Mouse (Mus musculus): ENCODE measurements around the gene Ncapg2.
A peak's percentile ranks its signal among the peaks of the same experiment; 100 is the strongest.

The Ncapg2 gene

GRCm38 (mm10) chr12:116405045-116405835 is at the start of gene Ncapg2:
Ncapg2 (plus strand) TSS chr12:116405402.
- peak; percentile 89 to 98 for DNase-seq (ENCODE audit: low spot score in 2 of 2)

GRCm38 (mm10) chr12:116362091-116362490 is 43.1 kb upstream of the Ncapg2 start:
- no peak for DNase-seq (ENCODE audit: low spot score in 2 of 2)

- no peak for DNase-seq (ENCODE audit: low spot score in 2 of 2)
Measured at GRCm38 (mm10) chr12:116366900-116367299, 38.3 kb upstream of the Ncapg2 start.

GRCm38 (mm10) chr12:116367346-116367745 is 37.9 kb upstream of the Ncapg2 start:
- DNase-seq (ENCODE audit: low spot score in 2 of 2) = no peak

GRCm38 (mm10) chr12:116368857-116369256 is 36.3 kb upstream of the Ncapg2 start:
- no peak for DNase-seq (ENCODE audit: low spot score in 2 of 2)

- no peak for DNase-seq (ENCODE audit: low spot score in 2 of 2)
Measured at GRCm38 (mm10) chr12:116383101-116383500, 22.1 kb upstream of the Ncapg2 start.

- DNase-seq (ENCODE audit: low spot score in 2 of 2) = no peak
Measured at GRCm38 (mm10) chr12:116383995-116384394, 21.2 kb upstream of the Ncapg2 start.

GRCm38 (mm10) chr12:116386802-116387201 is 18.4 kb upstream of the Ncapg2 start:
- DNase-seq (ENCODE audit: low spot score in 2 of 2) = no peak

- DNase-seq (ENCODE audit: low spot score in 2 of 2) = no peak
Measured at GRCm38 (mm10) chr12:116389868-116390267, 15.3 kb upstream of the Ncapg2 start.

- no peak for DNase-seq (ENCODE audit: low spot score in 2 of 2)
Measured at GRCm38 (mm10) chr12:116394327-116394726, 10.9 kb upstream of the Ncapg2 start.

- no peak for DNase-seq (ENCODE audit: low spot score in 2 of 2)
Measured at GRCm38 (mm10) chr12:116395312-116395711, 9.9 kb upstream of the Ncapg2 start.

- DNase-seq (ENCODE audit: low spot score in 2 of 2) = no peak
Measured at GRCm38 (mm10) chr12:116396072-116396695, 9.0 kb upstream of the Ncapg2 start.

GRCm38 (mm10) chr12:116404012-116404679 is 1.1 kb upstream of the Ncapg2 start:
- no peak for DNase-seq (ENCODE audit: low spot score in 2 of 2)

- DNase-seq (ENCODE audit: low spot score in 2 of 2) = no peak
Measured at GRCm38 (mm10) chr12:116405836-116406155, 594 bp downstream of the Ncapg2 start.

GRCm38 (mm10) chr12:116407883-116408282 is 2.7 kb downstream of the Ncapg2 start:
- DNase-seq (ENCODE audit: low spot score in 2 of 2) = no peak

- no peak for DNase-seq (ENCODE audit: low spot score in 2 of 2)
Measured at GRCm38 (mm10) chr12:116414941-116415340, 9.7 kb downstream of the Ncapg2 start.

- no peak for DNase-seq (ENCODE audit: low spot score in 2 of 2)
Measured at GRCm38 (mm10) chr12:116416514-116416913, 11.3 kb downstream of the Ncapg2 start.

GRCm38 (mm10) chr12:116421656-116422055 is 16.5 kb downstream of the Ncapg2 start:
- no peak for DNase-seq (ENCODE audit: low spot score in 2 of 2)

GRCm38 (mm10) chr12:116425392-116425791 is 20.2 kb downstream of the Ncapg2 start:
- DNase-seq (ENCODE audit: low spot score in 2 of 2) = no peak

- no peak for DNase-seq (ENCODE audit: low spot score in 2 of 2)
Measured at GRCm38 (mm10) chr12:116433742-116434141, 28.5 kb downstream of the Ncapg2 start.

GRCm38 (mm10) chr12:116435232-116435631 is 30.0 kb downstream of the Ncapg2 start:
- no peak for DNase-seq (ENCODE audit: low spot score in 2 of 2)

GRCm38 (mm10) chr12:116436125-116436524 is 30.9 kb downstream of the Ncapg2 start:
- DNase-seq (ENCODE audit: low spot score in 2 of 2) = no peak

- no peak for DNase-seq (ENCODE audit: low spot score in 2 of 2)
Measured at GRCm38 (mm10) chr12:116438591-116438990, 33.4 kb downstream of the Ncapg2 start.
